ENCODE assay signal across 36 mouse cellular contexts in the genomic region with DNA sequence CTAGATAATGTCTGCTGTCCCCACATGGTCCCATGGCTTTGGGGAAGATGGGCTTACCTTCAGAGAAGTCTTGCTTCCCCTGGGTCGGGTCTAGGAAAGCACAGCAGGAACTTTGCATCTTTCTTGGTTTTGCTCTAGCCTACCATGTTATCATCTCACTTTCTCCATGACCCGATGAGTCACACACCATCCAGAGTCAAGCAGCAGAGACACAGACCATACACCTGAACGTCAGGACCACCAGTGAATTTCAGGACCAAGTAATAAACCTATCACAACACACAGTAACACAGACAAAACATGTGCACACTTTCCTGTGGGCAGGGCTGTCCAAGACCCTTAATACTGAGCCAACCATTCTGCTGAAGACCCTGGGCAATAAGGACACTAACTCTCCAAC. TPM values are rescaled to one million over a fixed set of nuclear protein-coding genes. Genes with fewer than 3 reads are reported as not detected.
"Had no signal": no experiment of that assay in that cellular context is flagged by ENCODE, and none has a peak within 500 bp of the region (broad histone marks: within the 10 kb centered on the region; RNA-seq: fewer than 3 reads in every experiment).

No protein-coding gene starts in this region.

- H3K27ac ChIP-seq: heart, embryonic 13.5 days; heart, embryonic 15.5 days; hindbrain, embryonic 13.5 days; hindbrain, embryonic 15.5 days; intestine, embryonic 15.5 days; left cerebral cortex, adult 2 months; limb, embryonic 10.5 days; limb, embryonic 12.5 days; liver, embryonic 13.5 days had no signal

- H3K4me2 ChIP-seq: heart, embryonic 11.5 days; heart, embryonic 13.5 days; heart, embryonic 15.5 days; hindbrain, embryonic 13.5 days; hindbrain, embryonic 15.5 days; intestine, embryonic 15.5 days; limb, embryonic 12.5 days; liver, embryonic 11.5 days; liver, embryonic 13.5 days had no signal

- H3K9ac ChIP-seq: heart, embryonic 13.5 days; heart, embryonic 15.5 days; hindbrain, embryonic 13.5 days; hindbrain, embryonic 15.5 days; intestine, embryonic 15.5 days; limb, embryonic 12.5 days; liver, embryonic 13.5 days had no signal

- DNase-seq: gastrocnemius, postnatal 14 days; gastrocnemius, postnatal 36 days; heart, adult 18-20 months; heart, postnatal 36 days; kidney, adult 18-20 months; kidney, adult 8-10 months; kidney, postnatal 10 days; kidney, postnatal 25 days; kidney, postnatal 4 days; liver; liver, embryonic 13.5 days had no signal

- H3K4me3 ChIP-seq: heart, embryonic 13.5 days; heart, embryonic 15.5 days; hindbrain, embryonic 13.5 days; hindbrain, embryonic 15.5 days; intestine, embryonic 15.5 days; left cerebral cortex, adult 2 months; limb, embryonic 10.5 days; limb, embryonic 12.5 days; liver, embryonic 13.5 days had no signal

- H3K27me3 ChIP-seq: heart, embryonic 13.5 days; heart, embryonic 15.5 days; hindbrain, embryonic 13.5 days; hindbrain, embryonic 15.5 days; intestine, embryonic 15.5 days; limb, embryonic 12.5 days; liver, embryonic 13.5 days had no signal

- H3K9me3 ChIP-seq: heart, embryonic 13.5 days; heart, embryonic 15.5 days; hindbrain, embryonic 13.5 days; hindbrain, embryonic 15.5 days; intestine, embryonic 15.5 days; limb, embryonic 10.5 days; limb, embryonic 12.5 days; liver, embryonic 13.5 days had no signal

- ATAC-seq: inflammation-experienced regulatory T-cells, adult 6 months; intestine, embryonic 15.5 days; intestine, postnatal 0 days had no signal

RNA-seq across cellular contexts. Expression of a gene that starts 5.7 kb away (rescaled TPM):
- total RNA-seq: hematopoietic stem cell, adult 5-6 weeks; layer of hippocampus, postnatal 10 days; layer of hippocampus, postnatal 25 days; left cerebral cortex, adult 2 months; left cerebral cortex, postnatal 14 days; left cerebral cortex, postnatal 36 days had no signal
- polyA plus RNA-seq: heart, embryonic 11.5 days; heart, embryonic 13.5 days; hindbrain, embryonic 11.5 days; hindbrain, embryonic 13.5 days; hindbrain, embryonic 15.5 days; inflammation-experienced regulatory T-cells, adult 6 months; intestine, embryonic 15.5 days; intestine, postnatal 0 days; kidney, embryonic 14.5 days; kidney, embryonic 16.5 days; limb, embryonic 10.5 days; limb, embryonic 12.5 days; limb, embryonic 14.5 days; liver, embryonic 11.5 days; liver, embryonic 13.5 days had no signal

RNA-seq across cellular contexts. Expression of a gene that starts 35.6 kb away (rescaled TPM):
- total RNA-seq: gastrocnemius, adult 18-20 months; gastrocnemius, adult 8-10 months; gastrocnemius, postnatal 14 days; gastrocnemius, postnatal 36 days; hematopoietic stem cell, adult 5-6 weeks; layer of hippocampus, postnatal 10 days; layer of hippocampus, postnatal 25 days; left cerebral cortex, adult 2 months; left cerebral cortex, postnatal 14 days; left cerebral cortex, postnatal 36 days had no signal
- polyA plus RNA-seq: hindbrain, embryonic 11.5 days; hindbrain, embryonic 13.5 days; hindbrain, embryonic 15.5 days; inflammation-experienced regulatory T-cells, adult 6 months; intestine, embryonic 15.5 days; intestine, postnatal 0 days; kidney, embryonic 14.5 days; limb, embryonic 10.5 days; limb, embryonic 12.5 days; limb, embryonic 14.5 days; liver, embryonic 11.5 days had no signal

RNA-seq across cellular contexts. Expression of a gene that starts 50.6 kb away (rescaled TPM):
- total RNA-seq: gastrocnemius, adult 18-20 months; gastrocnemius, adult 8-10 months; gastrocnemius, postnatal 14 days; gastrocnemius, postnatal 36 days; heart, adult 18-20 months; heart, postnatal 36 days; hematopoietic stem cell, adult 5-6 weeks; layer of hippocampus, postnatal 10 days; layer of hippocampus, postnatal 25 days; left cerebral cortex, adult 2 months; left cerebral cortex, postnatal 14 days; left cerebral cortex, postnatal 36 days had no signal
- polyA plus RNA-seq: gonadal fat pad, adult 2 months; heart, embryonic 11.5 days; heart, embryonic 13.5 days; heart, embryonic 15.5 days; heart, postnatal 0 days; hindbrain, embryonic 11.5 days; hindbrain, embryonic 13.5 days; hindbrain, embryonic 15.5 days; inflammation-experienced regulatory T-cells, adult 6 months; intestine, embryonic 15.5 days; intestine, postnatal 0 days; kidney, embryonic 14.5 days; kidney, embryonic 16.5 days; limb, embryonic 10.5 days; limb, embryonic 12.5 days; limb, embryonic 14.5 days; liver, embryonic 11.5 days; liver, embryonic 13.5 days had no signal
